Mouse (Mus musculus): ENCODE results near the gene Cnpy1. TPM values are rescaled to one million over a fixed set of nuclear protein-coding genes. Genes with fewer than 3 reads are reported as not detected.

Gene Cnpy1
- polyA plus RNA-seq, 1 experiment from 2014 or later = 50.6 TPM

DNA sequence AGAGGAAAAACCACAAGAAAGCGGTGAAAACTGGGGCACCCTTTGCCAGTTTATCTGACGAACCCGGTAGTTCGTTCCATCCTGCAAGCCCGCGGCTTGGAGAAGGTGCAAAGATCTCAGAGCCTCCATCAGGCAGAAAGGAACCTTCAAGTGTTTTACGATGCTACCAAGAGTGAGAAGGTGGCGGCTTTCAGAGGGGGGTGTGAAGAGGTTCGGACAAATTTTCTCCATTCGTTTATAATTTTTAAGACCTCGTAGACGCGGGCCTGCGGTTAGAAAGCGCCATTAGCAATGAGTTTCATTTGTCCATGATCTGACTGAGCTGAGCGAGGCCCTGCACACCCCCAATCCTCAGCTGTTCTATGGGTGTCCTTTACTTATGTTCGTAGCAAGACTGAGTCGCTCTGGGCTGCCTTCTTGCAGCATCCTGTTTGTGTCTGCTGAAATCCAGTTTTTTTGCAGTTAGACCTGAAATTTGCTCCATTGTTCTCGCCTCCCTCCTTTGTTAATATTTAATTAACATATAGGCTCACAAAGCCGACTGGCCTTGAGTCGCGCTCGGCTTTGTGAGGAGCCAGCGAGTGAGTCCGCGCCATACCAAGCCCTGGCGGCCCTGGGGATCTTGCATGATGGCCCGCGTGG is 77.9 kb downstream of the Cnpy1 start:
- Histone ChIP-seq H3K4me2 (replicated peaks) (peak overlapping the region; percentile 57), H3K27me3 (peaks cover 85% of the 10 kb centered on the region), H3K9me3 (replicated peaks) (no peaks in the 10 kb centered on the region), H3K4me1 (peaks cover 15% of the 10 kb centered on the region), H3K27ac (peak overlapping the region; percentile 52), H3K9ac (peak overlapping the region; percentile 77), H3K4me3 (peak overlapping the region; percentile 51), H3K36me3 (no peaks in the 10 kb centered on the region)
- no peak for ATAC-seq (ENCODE audit: low FRiP score)
- WGBS = under 1% methylated on average over 29 of the region's 29 CpGs

DNA sequence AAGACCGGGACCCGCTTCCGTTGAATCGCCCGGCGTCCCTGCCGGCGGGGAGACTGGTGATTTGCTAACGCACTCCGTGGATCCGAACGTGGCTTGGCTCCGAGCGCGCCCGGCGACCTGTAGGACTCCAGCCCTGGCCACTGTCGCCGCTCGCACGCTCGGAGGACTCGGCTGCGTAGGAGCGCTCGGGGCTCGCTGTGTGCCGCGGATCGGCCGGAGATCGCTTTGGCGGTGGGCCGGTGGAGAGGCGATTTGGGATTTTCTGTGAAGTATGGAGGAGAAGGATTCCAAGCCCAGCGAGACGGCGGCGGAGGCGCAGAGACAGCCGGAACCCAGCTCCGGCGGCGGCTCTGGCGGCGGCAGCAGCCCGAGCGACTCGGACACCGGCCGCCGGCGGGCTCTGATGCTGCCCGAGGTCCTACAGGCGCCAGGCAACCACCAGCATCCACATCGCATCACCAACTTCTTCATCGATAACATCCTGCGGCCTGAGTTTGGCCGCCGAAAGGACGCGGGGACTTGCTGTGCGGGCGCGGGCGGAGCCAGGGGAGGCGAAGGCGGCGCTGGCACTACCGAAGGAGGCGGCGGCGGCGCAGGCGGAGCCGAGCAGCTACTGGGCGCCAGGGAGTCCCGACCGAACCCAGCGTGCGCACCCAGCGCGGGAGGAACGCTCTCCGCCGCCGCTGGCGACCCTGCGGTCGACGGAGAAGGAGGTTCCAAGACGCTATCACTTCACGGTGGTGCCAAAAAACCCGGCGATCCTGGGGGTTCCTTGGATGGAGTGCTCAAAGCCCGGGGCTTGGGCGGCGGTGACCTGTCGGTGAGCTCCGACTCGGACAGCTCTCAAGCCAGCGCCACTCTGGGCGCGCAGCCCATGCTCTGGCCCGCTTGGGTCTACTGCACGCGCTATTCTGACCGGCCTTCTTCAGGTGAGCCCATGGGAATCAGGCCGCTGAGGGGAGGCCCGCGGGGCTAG is 79.1 kb downstream of the Cnpy1 start:
- H3K9ac ChIP-seq = peak overlapping the region; percentile 77
- peaks cover 86% of the 10 kb centered on the region for H3K27me3 ChIP-seq
- H3K4me2 ChIP-seq (replicated peaks) = peak overlapping the region; percentile 57
- peak overlapping the region; percentile 86 for H3K27ac ChIP-seq
- peak overlapping the region; percentile 51 for H3K4me3 ChIP-seq
- H3K4me1 ChIP-seq = peaks cover 15% of the 10 kb centered on the region
- no peaks in the 10 kb centered on the region for H3K36me3 ChIP-seq
- ATAC-seq (ENCODE audit: low FRiP score) = 0 out of 2 replicates have a peak, but pooled peaks have one; percentile 17
- no peaks in the 10 kb centered on the region for H3K9me3 ChIP-seq (replicated peaks)
- under 1% methylated on average over 107 of the region's 111 CpGs for WGBS

DNA sequence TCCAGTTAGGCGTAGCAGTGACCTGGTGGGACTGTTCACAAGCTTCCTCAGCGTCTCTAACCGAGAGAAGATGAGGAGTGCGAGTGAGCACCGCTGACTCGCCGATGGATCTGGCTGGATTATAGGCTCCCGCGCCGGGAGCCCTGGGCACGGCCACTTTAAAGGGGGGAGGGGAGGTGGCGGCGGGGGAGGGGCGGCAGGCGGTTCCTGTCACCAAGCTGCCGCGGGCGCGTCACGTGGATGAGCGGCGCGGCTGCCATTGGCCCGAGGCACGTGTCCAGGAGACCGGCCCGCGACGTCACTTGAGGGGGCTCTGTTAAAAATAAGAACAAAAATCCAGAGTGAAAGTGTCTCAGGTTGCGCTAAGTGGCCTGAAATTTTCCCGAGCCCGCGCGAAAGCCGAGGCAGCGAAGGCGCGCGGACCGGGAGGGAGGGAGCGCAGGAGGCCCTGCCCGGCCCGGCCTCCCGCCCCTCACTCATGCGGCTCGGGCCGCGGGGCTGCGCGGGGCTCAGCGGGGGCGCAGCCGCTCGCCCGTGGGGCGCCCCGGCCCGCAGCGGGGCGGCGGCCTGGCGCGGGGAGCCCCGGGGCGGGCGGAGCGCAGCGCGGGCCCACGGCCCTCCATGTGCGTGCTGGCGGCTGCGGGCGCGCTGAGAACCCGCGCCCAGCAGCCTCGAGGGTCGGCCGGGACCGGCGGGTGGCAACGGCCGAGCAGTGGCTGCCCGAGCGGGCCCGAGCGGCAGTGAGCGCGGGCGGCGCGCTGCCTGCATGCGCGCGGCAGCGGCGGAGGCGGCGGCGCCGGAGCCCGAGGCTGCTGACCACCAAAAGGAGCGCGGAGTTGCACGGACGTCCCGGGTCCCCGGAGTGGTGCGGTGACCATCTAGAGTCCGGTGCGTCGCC is 80.0 kb downstream of the Cnpy1 start, which contains the start of gene En2:
Gene En2 (plus strand): TSS at position 337 of the 898 bp plus-strand sequence.
- Histone ChIP-seq H3K4me3 (peak within 1 kb of the TSS; percentile 51), H3K9me3 (replicated peaks) (no peaks in the 10 kb centered on the region), H3K9ac (peak within 1 kb of the TSS; percentile 77), H3K4me1 (peaks cover 15% of the 10 kb centered on the region), H3K27ac (peak within 1 kb of the TSS; percentile 86), H3K36me3 (no peaks in the 10 kb centered on the region), H3K4me2 (replicated peaks) (peak within 1 kb of the TSS; percentile 57), H3K27me3 (peaks cover 88% of the 10 kb centered on the region)
- peak; percentile 87 for ATAC-seq (ENCODE audit: low FRiP score)
- WGBS = under 1% methylated on average over 109 of the region's 113 CpGs

DNA sequence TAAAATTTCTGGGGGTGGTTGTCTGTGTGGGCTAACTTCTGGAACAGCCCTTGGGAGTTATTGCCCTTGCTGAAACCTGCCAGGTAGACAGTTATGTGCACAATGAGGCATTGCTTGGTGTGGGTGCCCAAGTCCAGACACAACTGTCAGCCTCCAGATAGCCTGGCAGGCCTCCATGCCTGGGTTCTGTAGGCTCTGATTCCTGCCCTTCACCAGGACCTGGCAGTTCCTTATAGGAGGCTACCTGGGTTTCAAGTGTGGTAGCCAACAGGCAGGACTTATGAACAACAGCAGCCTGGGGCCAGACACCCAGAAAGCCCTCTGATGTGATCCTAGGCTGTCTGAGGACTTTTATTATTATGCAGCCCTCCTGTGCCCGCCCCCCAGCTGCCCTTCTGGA is 81.7 kb downstream of the Cnpy1 start:
- H3K27ac ChIP-seq = no peak overlapping the region
- ATAC-seq (ENCODE audit: low FRiP score) = no peak
- 0 out of 2 replicates have a peak overlapping the region, but pooled peaks have one; percentile 3 for H3K4me2 ChIP-seq (replicated peaks)
- H3K9ac ChIP-seq = no peak overlapping the region
- H3K9me3 ChIP-seq (replicated peaks) = no peaks in the 10 kb centered on the region
- peaks cover 18% of the 10 kb centered on the region for H3K4me1 ChIP-seq
- no peak overlapping the region for H3K4me3 ChIP-seq
- peaks cover 90% of the 10 kb centered on the region for H3K27me3 ChIP-seq
- no peaks in the 10 kb centered on the region for H3K36me3 ChIP-seq
- WGBS = 6% methylated on average over 1 of the region's 1 CpGs

DNA sequence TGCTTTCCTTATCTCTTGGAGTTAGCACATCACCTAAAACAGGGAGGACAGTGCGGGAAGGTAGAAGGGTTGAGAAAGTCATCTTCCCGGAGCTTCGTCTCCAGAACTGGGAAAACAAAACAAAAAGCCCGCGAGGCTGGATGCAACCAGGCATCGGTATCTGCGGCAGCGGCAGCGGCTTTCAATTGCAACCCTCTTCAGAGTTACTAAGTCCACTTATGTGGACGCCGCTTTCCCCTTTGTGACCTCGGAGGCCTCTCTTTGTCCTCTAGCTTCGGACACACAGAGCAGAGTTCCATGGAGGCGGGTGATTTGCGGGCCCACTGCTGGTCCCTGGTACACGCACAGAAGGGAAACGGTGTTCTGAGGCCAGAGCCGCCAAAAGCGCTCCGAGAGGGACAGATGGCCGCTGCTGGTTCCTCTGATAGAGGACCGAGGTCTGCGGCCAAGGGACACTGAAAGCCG is 83.6 kb downstream of the Cnpy1 start:
- no peak for ATAC-seq (ENCODE audit: low FRiP score)
- H3K4me2 ChIP-seq (replicated peaks) = peak overlapping the region; percentile 45
- H3K9me3 ChIP-seq (replicated peaks) = no peaks in the 10 kb centered on the region
- peaks cover 25% of the 10 kb centered on the region for H3K4me1 ChIP-seq
- under 1% methylated on average over 24 of the region's 24 CpGs for WGBS
- H3K27ac ChIP-seq = no peak overlapping the region
- H3K27me3 ChIP-seq = peaks cover 96% of the 10 kb centered on the region
- H3K9ac ChIP-seq = peak overlapping the region; percentile 39
- no peaks in the 10 kb centered on the region for H3K36me3 ChIP-seq
- H3K4me3 ChIP-seq = peak overlapping the region; percentile 18

DNA sequence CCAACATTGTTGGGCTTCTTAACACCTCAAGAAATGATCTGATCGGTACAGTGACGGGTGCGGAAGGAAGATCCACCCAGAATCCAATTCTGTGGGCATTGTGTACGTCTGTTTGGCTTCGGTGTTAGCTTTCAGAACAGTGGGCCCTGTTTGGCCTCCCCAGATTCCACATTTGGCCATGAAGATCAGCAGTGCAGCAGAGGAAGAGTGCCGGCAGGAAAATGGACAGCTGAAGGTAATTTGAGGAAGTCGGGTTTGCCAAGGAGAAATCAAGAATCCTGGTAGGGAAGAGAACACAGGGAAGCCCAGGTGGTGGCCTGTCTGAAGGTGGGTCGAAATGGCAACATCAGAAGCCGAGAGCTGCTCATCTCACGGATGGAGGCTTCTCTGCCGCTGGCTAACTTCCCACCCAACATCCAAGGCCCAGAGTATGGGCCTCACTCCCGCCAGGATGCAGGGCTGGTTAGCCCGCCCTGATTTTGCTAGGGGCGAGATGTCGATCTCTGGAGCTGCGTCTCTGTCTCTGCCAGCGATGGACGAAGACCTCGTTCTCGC is 84.1 kb downstream of the Cnpy1 start:
- peaks cover 96% of the 10 kb centered on the region for H3K27me3 ChIP-seq
- H3K4me3 ChIP-seq = peak overlapping the region; percentile 18
- H3K9ac ChIP-seq = peak overlapping the region; percentile 39; the same call in 1 of the 2 replicates
- H3K4me2 ChIP-seq (replicated peaks) = peak overlapping the region; percentile 45
- peaks cover 20% of the 10 kb centered on the region for H3K4me1 ChIP-seq
- ATAC-seq (ENCODE audit: low FRiP score) = no peak
- no peak overlapping the region for H3K27ac ChIP-seq
- 2% methylated on average over 20 of the region's 20 CpGs for WGBS
- no peaks in the 10 kb centered on the region for H3K9me3 ChIP-seq (replicated peaks)
- no peaks in the 10 kb centered on the region for H3K36me3 ChIP-seq

DNA sequence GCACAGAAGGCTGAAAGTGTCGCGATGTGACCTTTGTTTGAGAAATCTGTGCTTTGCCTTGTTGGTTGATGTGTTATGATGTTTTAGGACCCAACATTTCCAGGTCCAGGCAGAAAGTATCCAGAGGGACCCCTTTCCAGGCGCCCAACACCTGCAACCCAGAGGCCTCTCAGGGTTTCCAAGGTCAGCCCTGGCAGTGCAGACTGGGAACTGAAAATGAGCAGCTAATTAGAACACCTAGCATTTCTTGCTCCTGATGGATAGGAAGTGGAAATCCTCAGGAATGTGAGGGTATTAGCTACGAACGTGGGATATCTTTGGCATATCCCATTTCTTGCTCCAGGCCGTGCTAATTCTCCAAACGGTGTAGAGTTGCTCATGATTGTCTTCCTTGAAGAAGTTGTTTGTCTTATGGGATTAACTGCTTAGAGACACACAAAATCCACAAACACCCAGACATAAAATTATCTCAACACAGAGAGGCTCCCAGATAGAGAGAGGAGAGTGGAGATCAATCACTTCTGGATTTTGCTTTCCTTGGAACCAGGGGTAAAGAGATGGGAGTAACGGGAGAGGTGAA is 85.6 kb downstream of the Cnpy1 start:
- Histone ChIP-seq H3K27ac (no peak overlapping the region), H3K9ac (no peak overlapping the region)

DNA sequence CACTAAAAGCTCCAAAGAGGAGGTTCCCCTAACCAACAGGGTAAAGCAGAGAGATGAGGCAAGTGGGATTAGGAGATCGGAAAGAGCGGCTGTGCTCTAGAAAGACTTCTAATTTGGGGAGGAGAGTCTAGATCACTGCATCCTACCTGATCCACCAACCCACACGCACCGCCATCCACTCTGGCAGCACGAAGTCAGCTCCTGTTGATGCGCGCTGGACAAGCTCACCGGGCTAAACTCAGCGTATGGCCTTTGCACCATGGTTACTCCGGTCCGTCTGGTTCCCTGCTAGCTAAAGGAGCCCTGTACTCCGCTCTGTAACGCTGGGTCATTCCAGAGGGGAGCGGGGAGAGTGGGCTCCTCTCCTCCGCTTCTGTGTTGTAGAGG is 86.5 kb downstream of the Cnpy1 start:
- WGBS = under 1% methylated on average over 15 of the region's 15 CpGs
- peak overlapping the region; percentile 23; the same call in 1 of the 2 replicates for H3K9ac ChIP-seq
- H3K4me1 ChIP-seq = peaks cover 12% of the 10 kb centered on the region
- peaks cover 95% of the 10 kb centered on the region for H3K27me3 ChIP-seq
- peak overlapping the region; percentile 8; the same call in 1 of the 2 replicates for H3K4me3 ChIP-seq
- no peaks in the 10 kb centered on the region for H3K36me3 ChIP-seq
- peak overlapping the region; percentile 38 for H3K4me2 ChIP-seq (replicated peaks)
- no peak overlapping the region; the same call in 1 of the 2 replicates for H3K27ac ChIP-seq
- no peaks in the 10 kb centered on the region for H3K9me3 ChIP-seq (replicated peaks)
- no peak for ATAC-seq (ENCODE audit: low FRiP score)

More for the DNA sequence above, 85.6 kb downstream of the Cnpy1 start:
- H3K9me3 ChIP-seq (replicated peaks) = no peaks in the 10 kb centered on the region
- H3K36me3 ChIP-seq = no peaks in the 10 kb centered on the region
- no peak overlapping the region for H3K4me3 ChIP-seq
- H3K4me2 ChIP-seq (replicated peaks) = peak overlapping the region; percentile 11; the same call in 1 of the 2 replicates
- H3K27me3 ChIP-seq = peaks cover 99% of the 10 kb centered on the region
- H3K4me1 ChIP-seq = peaks cover 13% of the 10 kb centered on the region
- WGBS = 3% methylated on average over 8 of the region's 8 CpGs
- ATAC-seq (ENCODE audit: low FRiP score) = no peak

DNA sequence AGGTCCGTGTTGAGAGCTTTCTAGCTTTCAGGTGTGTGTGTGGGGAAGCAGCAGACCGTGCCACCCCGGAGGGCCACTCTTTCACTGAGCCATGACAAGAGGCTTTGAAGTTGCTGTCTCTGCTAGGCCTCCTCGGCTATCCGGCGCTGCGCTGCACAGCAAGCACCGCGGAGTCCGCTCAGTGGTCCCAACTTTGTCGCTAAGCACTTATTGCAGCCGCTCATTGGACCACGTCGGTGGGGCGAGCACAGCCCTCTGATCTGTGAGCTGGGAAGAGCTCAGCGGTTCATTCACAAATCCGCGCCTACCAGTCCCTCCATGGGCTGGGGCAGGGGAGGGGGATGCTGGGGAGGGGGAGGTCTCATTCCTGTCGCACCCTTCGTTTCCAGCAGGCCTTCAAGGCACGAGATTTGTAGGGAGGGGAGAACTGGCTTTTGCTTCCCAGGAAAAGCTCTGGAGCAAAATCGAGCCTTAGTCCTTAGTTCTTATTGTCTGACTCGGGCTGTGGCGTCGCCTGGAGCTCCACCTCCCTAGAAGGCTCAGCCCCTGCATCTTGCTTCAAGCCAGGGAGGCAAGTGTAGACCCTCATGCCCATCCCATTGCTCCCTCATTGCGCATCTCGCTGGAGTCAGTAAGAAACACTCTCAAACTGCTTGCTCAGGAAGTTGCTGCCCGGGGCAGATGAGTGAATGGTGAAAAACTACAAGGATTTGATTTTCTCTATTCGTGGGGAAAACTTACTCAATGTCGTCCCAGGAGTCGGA is 87.1 kb downstream of the Cnpy1 start:
- under 1% methylated on average over 31 of the region's 31 CpGs for WGBS
- Histone ChIP-seq H3K4me3 (peak overlapping the region; percentile 2; the same call in 1 of the 2 replicates), H3K27ac (0 out of 2 replicates have a peak overlapping the region, but pooled peaks have one; percentile 12)

DNA sequence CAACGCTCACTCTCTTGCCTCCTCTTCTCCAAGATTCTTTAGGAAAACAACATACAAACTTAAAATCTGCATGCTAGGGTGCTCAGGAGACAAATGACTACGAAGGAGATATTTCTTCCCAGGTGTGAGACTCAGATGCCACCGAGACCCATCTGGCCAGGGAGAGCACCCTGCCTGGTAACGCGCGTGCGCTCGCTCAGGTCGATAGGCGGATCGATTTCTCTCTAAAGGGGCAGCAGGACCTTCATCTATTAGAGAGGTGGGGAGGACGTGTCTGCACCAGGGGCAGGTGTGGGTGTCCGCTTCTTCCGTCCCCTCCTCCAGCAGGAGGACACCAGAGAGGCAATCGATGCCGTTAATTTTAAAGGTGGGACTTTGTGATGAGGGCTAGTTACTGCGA is 87.8 kb downstream of the Cnpy1 start:
- Histone ChIP-seq H3K4me1 (peaks cover 12% of the 10 kb centered on the region), H3K36me3 (no peaks in the 10 kb centered on the region), H3K27ac (0 out of 2 replicates have a peak overlapping the region, but pooled peaks have one; percentile 12), H3K9ac (no peak overlapping the region), H3K27me3 (peaks cover 95% of the 10 kb centered on the region), H3K9me3 (replicated peaks) (no peaks in the 10 kb centered on the region), H3K4me3 (no peak overlapping the region; the same call in 1 of the 2 replicates), H3K4me2 (replicated peaks) (peak overlapping the region; percentile 38)
- 1% methylated on average over 17 of the region's 17 CpGs for WGBS
- ATAC-seq (ENCODE audit: low FRiP score) = no peak

More for the DNA sequence above, 87.1 kb downstream of the Cnpy1 start:
- ATAC-seq (ENCODE audit: low FRiP score) = peak; percentile 79
- no peak overlapping the region for H3K9ac ChIP-seq
- H3K9me3 ChIP-seq (replicated peaks) = no peaks in the 10 kb centered on the region
- no peaks in the 10 kb centered on the region for H3K36me3 ChIP-seq
- H3K4me2 ChIP-seq (replicated peaks) = peak overlapping the region; percentile 38
- H3K4me1 ChIP-seq = peaks cover 12% of the 10 kb centered on the region
- peaks cover 95% of the 10 kb centered on the region for H3K27me3 ChIP-seq

Measured in hindbrain, embryonic 12.5 days (tissue).